Mouse (Mus musculus) heart, adult 2 months (tissue): ENCODE data around the gene Rcl1. TPM values are rescaled to one million over a fixed set of nuclear protein-coding genes. Genes with fewer than 3 reads are reported as not detected.

Experiments used
- DNase-seq, 2 experiments: peaks; one replicate each; pipeline ENCODE4 v3.0.0; 2021
- H3K27ac ChIP-seq: fragments of 200-600 bp; 2 replicates; pipeline ENCODE4 v1.8.1; 2022
- H3K27me3 ChIP-seq: fragments of 200-500 bp; 2 replicates; pipeline ENCODE4 v1.6.1; 2012; ENCODE audit warnings: mild to moderate bottlenecking, low read length, inconsistent platforms, mixed read lengths; ENCODE audit not compliant: control insufficient read depth, insufficient read depth
- H3K36me3 ChIP-seq: fragments of 200-500 bp; 2 replicates; pipeline ENCODE4 v1.6.1; 2012; ENCODE audit warnings: low read length, inconsistent platforms; ENCODE audit not compliant: control insufficient read depth, insufficient read depth
- H3K4me1 ChIP-seq: fragments of 200-500 bp; 2 replicates; pipeline ENCODE4 v1.6.1; 2011; ENCODE audit warnings: low read length; ENCODE audit not compliant: control insufficient read depth, insufficient read depth
- H3K4me3 ChIP-seq: fragments of 200-600 bp; 2 replicates; pipeline ENCODE4 v1.8.1; 2022
- H3K79me2 ChIP-seq: fragments of 200-500 bp; replicated peaks from 2 replicates; pipeline ENCODE4 v1.6.1; 2012; ENCODE audit warnings: mild to moderate bottlenecking, inconsistent platforms, low read length, moderate library complexity, mixed read lengths; ENCODE audit not compliant: control insufficient read depth, insufficient read depth
- H3K9ac ChIP-seq: fragments of 200-500 bp; 2 replicates; pipeline ENCODE4 v1.6.1; 2012; ENCODE audit warnings: low read depth, mild to moderate bottlenecking, control low read depth, inconsistent platforms, low read length, mixed read lengths
- CTCF ChIP-seq: fragments of 200-600 bp; IDR thresholded peaks from 2 replicates; pipeline ENCODE4 v1.8.1; 2022; ENCODE audit warnings: antibody characterized with exemption, mild to moderate bottlenecking, moderate library complexity
- EP300 ChIP-seq: fragments of 200-500 bp; IDR thresholded peaks from 2 replicates; pipeline ENCODE4 v1.6.1; 2011; ENCODE audit warnings: low read depth, low read length, control low read depth; ENCODE audit not compliant: insufficient read depth
- POLR2A ChIP-seq: fragments of 200-500 bp; IDR thresholded peaks from 2 replicates; pipeline ENCODE4 v1.6.1; 2011; ENCODE audit warnings: mild to moderate bottlenecking, low read depth, low read length, control low read depth; ENCODE audit not compliant: insufficient read depth
- whole genome bisulfite sequencing: fragments of 180-500 bp; shearing (Covaris S2); methylation state at CpG from one replicate; pipeline ENCODE4 v1.1.7; 2018; 5-methylcytosine and 5-hydroxymethylcytosine counted together
- intact Hi-C: fragments of 180-260 bp; cut with DNase I; formaldehyde crosslinking; loops from one replicate; pipeline ENCODE4 v1.15.1; 2025
- polyA plus RNA-seq: library from polyadenylated mRNA; depleted of rRNA; stranded (reverse); fragments of >200 nt; gene quantifications from 2 replicates; pipeline ENCODE4 v1.2.3, GENCODE M21; 2012
- total RNA-seq, 2 experiments: library from RNA; stranded (reverse); gene quantifications; 2 replicates each; pipeline ENCODE4 v1.2.3; 2021

Rcl1 gene
- total and polyA plus RNA-seq, 3 experiments: 5.0 to 6.2 (median 5.3) TPM

GRCm38 (mm10) chr19:29146820-29147219 lies 45.6 kb downstream of the Rcl1 start:
- Histone ChIP-seq H3K79me2 (no peaks in the 10 kb centered on the region), H3K9ac (no peak overlapping the region), H3K27ac (no peak overlapping the region), H3K36me3 (no peaks in the 10 kb centered on the region), H3K4me3 (no peak overlapping the region), H3K4me1 (no peaks in the 10 kb centered on the region; the same call in 1 of the 2 replicates), H3K27me3 (no peaks in the 10 kb centered on the region)
- intact Hi-C loops: no loop called here
- 54% methylated on average over 9 of the region's 9 CpGs for WGBS
- no peak for DNase-seq
- TF ChIP-seq EP300: no peak
- TF ChIP-seq CTCF: no peak
- no peak for TF ChIP-seq POLR2A

GRCm38 (mm10) chr19:29149583-29149982 lies 48.4 kb downstream of the Rcl1 start:
- 67% methylated on average over 6 of the region's 6 CpGs for WGBS

GRCm38 (mm10) chr19:29150038-29150437 lies 48.9 kb downstream of the Rcl1 start:
- no peak for DNase-seq
- Histone ChIP-seq H3K4me3 (no peak overlapping the region), H3K4me1 (no peaks in the 10 kb centered on the region; the same call in 1 of the 2 replicates), H3K36me3 (no peaks in the 10 kb centered on the region), H3K27me3 (no peaks in the 10 kb centered on the region), H3K79me2 (no peaks in the 10 kb centered on the region), H3K9ac (no peak overlapping the region), H3K27ac (no peak overlapping the region)
- TF ChIP-seq POLR2A: no peak
- no peak for TF ChIP-seq EP300
- no peak for TF ChIP-seq CTCF
- intact Hi-C loops: no loop called here
- 81% methylated on average over 6 of the region's 6 CpGs for WGBS

More at GRCm38 (mm10) chr19:29149583-29149982, 48.4 kb downstream of the Rcl1 start:
- Histone ChIP-seq H3K36me3 (no peaks in the 10 kb centered on the region), H3K4me3 (no peak overlapping the region), H3K9ac (no peak overlapping the region), H3K27me3 (no peaks in the 10 kb centered on the region), H3K27ac (no peak overlapping the region), H3K4me1 (no peaks in the 10 kb centered on the region; the same call in 1 of the 2 replicates), H3K79me2 (no peaks in the 10 kb centered on the region)
- intact Hi-C loops: no loop called here
- DNase-seq: no peak
- TF ChIP-seq EP300 (no peak), CTCF (no peak), POLR2A (no peak)

DNA sequence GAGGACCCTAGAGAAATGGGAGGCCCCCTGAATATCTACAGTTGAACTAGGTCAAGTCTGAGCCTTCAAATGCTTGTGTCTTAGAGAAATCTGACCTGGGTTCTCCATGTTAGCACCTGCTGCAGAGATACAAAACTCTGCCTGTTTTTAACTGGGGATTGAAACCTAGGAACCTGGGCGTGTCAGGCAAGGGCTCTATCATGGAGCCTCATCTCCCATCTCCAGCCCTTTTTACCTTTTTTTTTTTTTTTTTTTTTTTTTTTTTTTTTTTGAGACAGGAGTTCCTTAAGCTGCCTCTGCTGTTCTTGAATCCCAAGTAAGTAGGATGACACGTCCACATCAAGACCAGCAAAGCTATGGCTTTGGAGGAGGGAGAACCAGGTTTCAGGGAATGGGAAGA lies 50.3 kb downstream of the Rcl1 start:
- no peaks in the 10 kb centered on the region; the same call in 1 of the 2 replicates for H3K4me1 ChIP-seq
- 86% methylated on average over 2 of the region's 2 CpGs for WGBS
- no peaks in the 10 kb centered on the region for H3K27me3 ChIP-seq
- TF ChIP-seq EP300: no peak
- no peak for TF ChIP-seq CTCF
- no peak for TF ChIP-seq POLR2A
- no peak overlapping the region for H3K27ac ChIP-seq
- no peaks in the 10 kb centered on the region for H3K36me3 ChIP-seq
- H3K4me3 ChIP-seq: no peak overlapping the region
- H3K9ac ChIP-seq: no peak overlapping the region
- H3K79me2 ChIP-seq: no peaks in the 10 kb centered on the region
- DNase-seq: no peak
- intact Hi-C loops: no loop called here

- Histone ChIP-seq H3K79me2 (no peaks in the 10 kb centered on the region), H3K9ac (no peak overlapping the region), H3K27me3 (no peaks in the 10 kb centered on the region), H3K36me3 (no peaks in the 10 kb centered on the region), H3K4me3 (no peak overlapping the region), H3K4me1 (peaks cover 2% of the 10 kb centered on the region; the same call in 1 of the 2 replicates), H3K27ac (no peak overlapping the region)
- no peak for DNase-seq
- intact Hi-C loops: no loop called here
- 82% methylated on average over 3 of the region's 3 CpGs for WGBS
- TF ChIP-seq EP300: no peak
- TF ChIP-seq CTCF: no peak
- TF ChIP-seq POLR2A: no peak
Measured at GRCm38 (mm10) chr19:29155552-29155951, 54.4 kb downstream of the Rcl1 start.

- H3K36me3 ChIP-seq: no peaks in the 10 kb centered on the region
- TF ChIP-seq CTCF (no peak), POLR2A (no peak), EP300 (no peak)
- 50% methylated on average over 3 of the region's 3 CpGs for WGBS
- H3K9ac ChIP-seq: no peak overlapping the region
- H3K27ac ChIP-seq: no peak overlapping the region
- intact Hi-C loops: no loop called here
- H3K4me1 ChIP-seq: peaks cover 2% of the 10 kb centered on the region; the same call in 1 of the 2 replicates
- no peaks in the 10 kb centered on the region for H3K27me3 ChIP-seq
- no peak overlapping the region for H3K4me3 ChIP-seq
- H3K79me2 ChIP-seq: no peaks in the 10 kb centered on the region
- no peak for DNase-seq
Measured at GRCm38 (mm10) chr19:29156417-29156816, 55.2 kb downstream of the Rcl1 start.
